Mouse (Mus musculus) limb, embryonic 14.5 days (tissue): ENCODE data around the gene Agap1. TPM values are rescaled to one million over a fixed set of nuclear protein-coding genes. Genes with fewer than 3 reads are reported as not detected.

Experiments
- ATAC-seq: fragments of 200-750 bp; cut with Nextera tagmentation; 2 replicates; pipeline ENCODE4 v1.8.0; 2017; ENCODE audit warnings: low read depth, moderate number of reproducible peaks, moderate TSS enrichment; ENCODE audit not compliant: low FRiP score
- DNase-seq: peaks from one replicate; pipeline ENCODE4 v3.0.0-alpha.2; 2015; ENCODE audit warnings: low spot score
- H3K27ac ChIP-seq: fragments of 300-500 bp; sonication (generic); replicated peaks from 2 replicates; pipeline ENCODE4 v1.5.1; 2014; ENCODE audit warnings: low read depth, mild to moderate bottlenecking, low read length, moderate library complexity, mixed read lengths
- H3K27me3 ChIP-seq: fragments of 300-500 bp; sonication (generic); 2 replicates; pipeline ENCODE4 v1.6.1; 2014; ENCODE audit warnings: low read length, mixed read lengths; ENCODE audit not compliant: control insufficient read depth, insufficient read depth
- H3K36me3 ChIP-seq: fragments of 300-500 bp; sonication (generic); 2 replicates; pipeline ENCODE4 v1.6.1; 2014; ENCODE audit warnings: mild to moderate bottlenecking, low read length, moderate library complexity, mixed read lengths; ENCODE audit not compliant: control insufficient read depth, insufficient read depth
- H3K4me1 ChIP-seq: fragments of 300-500 bp; sonication (generic); 2 replicates; pipeline ENCODE4 v1.6.1; 2014; ENCODE audit warnings: antibody characterized with exemption, low read length, mixed read lengths; ENCODE audit not compliant: control insufficient read depth, insufficient read depth
- H3K4me2 ChIP-seq: fragments of 300-500 bp; sonication (generic); replicated peaks from 2 replicates; pipeline ENCODE4 v1.6.1; 2014; ENCODE audit warnings: low read depth, mild to moderate bottlenecking, low read length, moderate library complexity; ENCODE audit not compliant: severe bottlenecking
- H3K4me3 ChIP-seq: fragments of 300-500 bp; sonication (generic); replicated peaks from 2 replicates; pipeline ENCODE4 v1.5.1; 2014; ENCODE audit warnings: low read length
- H3K9ac ChIP-seq: fragments of 300-500 bp; sonication (generic); 2 replicates; pipeline ENCODE4 v1.6.1; 2014; ENCODE audit warnings: mild to moderate bottlenecking, low read depth, low read length, moderate library complexity; ENCODE audit not compliant: severe bottlenecking
- H3K9me3 ChIP-seq: fragments of 300-500 bp; sonication (generic); 2 replicates; pipeline ENCODE4 v1.6.1; 2016; ENCODE audit warnings: low read length; ENCODE audit not compliant: control insufficient read depth
- POLR2A ChIP-seq: fragments of 200-500 bp; IDR thresholded peaks from 2 replicates; pipeline ENCODE4 v1.8.0; 2012; ENCODE audit warnings: inconsistent platforms, mild to moderate bottlenecking, moderate library complexity, borderline replicate concordance; ENCODE audit not compliant: insufficient read depth, insufficient read length; ENCODE audit errors: extremely low read depth
- whole genome bisulfite sequencing: fragments of 180-500 bp; shearing (Covaris S2); extraction: QIAGEN DNeasy Blood & Tissue Kit; methylation state at CpG from one replicate; pipeline ENCODE4 v1.1.7; 2014; 5-methylcytosine and 5-hydroxymethylcytosine counted together
- polyA plus RNA-seq, 2 experiments: library from polyadenylated mRNA; depleted of rRNA in 1 of 2; stranded (reverse) in 1 of 2; unstranded in 1 of 2; fragments of >200 nt; fragmentation: Nextera tagmentation in 1 of 2; extraction: Ambion mirVana in 1 of 2; gene quantifications; 2 replicates each; pipeline versions ENCODE4 v1.2.1 to v1.2.3; 2012 to 2014

Agap1 gene
- polyA plus RNA-seq, 2 experiments, result 16.2 to 19.5 TPM

DNA sequence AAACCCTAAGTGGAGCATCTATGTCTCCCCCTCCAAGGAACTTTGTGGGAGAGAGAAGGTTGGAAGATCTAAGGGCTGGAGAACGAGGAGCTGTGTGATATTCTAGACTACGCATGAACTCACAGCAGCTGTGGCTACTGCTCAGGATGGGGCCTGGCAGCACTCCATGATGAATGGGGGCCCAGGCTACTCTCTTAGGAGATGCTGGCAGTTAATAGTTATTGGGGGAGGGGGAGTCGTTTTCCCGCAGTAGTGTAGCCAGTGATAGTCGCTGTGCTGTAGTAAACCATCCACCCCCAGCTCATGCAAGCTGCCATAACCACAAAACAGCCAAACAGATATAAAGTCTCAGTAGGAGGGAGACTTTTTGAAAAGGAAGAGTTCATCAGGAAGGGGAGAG is 457.8 kb downstream of the Agap1 start:
- Histone ChIP-seq H3K4me1 (peaks cover 9% of the 10 kb centered on the region), H3K4me3 (no peak overlapping the region), H3K27me3 (no peaks in the 10 kb centered on the region), H3K9ac (no peak overlapping the region), H3K27ac (no peak overlapping the region), H3K36me3 (no peaks in the 10 kb centered on the region), H3K4me2 (no peak overlapping the region), H3K9me3 (no peaks in the 10 kb centered on the region)
- TF ChIP-seq POLR2A, result no peak
- WGBS, result 21% methylated on average over 5 of the region's 5 CpGs
- DNase-seq (no peak), ATAC-seq (no peak)

- H3K4me3 ChIP-seq, result no peak overlapping the region
- no peak for DNase-seq
- 71% methylated on average over 4 of the region's 4 CpGs for WGBS
- peaks cover 9% of the 10 kb centered on the region for H3K4me1 ChIP-seq
- H3K9me3 ChIP-seq, result no peaks in the 10 kb centered on the region
- TF ChIP-seq POLR2A, result no peak
- H3K4me2 ChIP-seq, result no peak overlapping the region
- no peak overlapping the region for H3K9ac ChIP-seq
- H3K36me3 ChIP-seq, result no peaks in the 10 kb centered on the region
- H3K27me3 ChIP-seq, result no peaks in the 10 kb centered on the region
- no peak overlapping the region for H3K27ac ChIP-seq
- no peak for ATAC-seq
Measured at GRCm38 (mm10) chr1:89913611-89914010, 459.0 kb downstream of the Agap1 start.

DNA sequence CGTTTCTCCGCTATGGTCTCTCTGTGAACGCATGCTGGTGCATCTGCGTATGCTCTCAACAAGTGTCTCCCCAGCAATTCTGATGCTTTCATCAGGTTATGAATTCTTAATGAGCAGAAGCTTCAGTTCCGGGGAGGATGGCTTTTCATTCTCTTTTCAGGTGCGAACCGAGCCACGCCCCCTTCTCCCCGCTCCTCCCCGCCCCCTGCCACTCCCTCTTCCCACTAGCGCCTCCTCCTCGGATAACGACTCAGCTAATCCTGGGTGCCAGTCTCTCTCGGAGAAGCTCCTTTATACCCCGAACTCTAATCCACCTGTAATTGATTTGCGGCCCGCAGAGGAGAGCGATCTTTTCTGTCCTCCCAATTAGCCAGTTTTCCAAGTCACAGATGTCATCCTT is 463.5 kb downstream of the Agap1 start:
- no peak overlapping the region for H3K4me2 ChIP-seq
- H3K4me1 ChIP-seq, result peaks cover 1% of the 10 kb centered on the region; the same call in 1 of the 2 replicates
- DNase-seq, result no peak
- H3K9me3 ChIP-seq, result no peaks in the 10 kb centered on the region
- TF ChIP-seq POLR2A, result no peak
- no peak overlapping the region for H3K4me3 ChIP-seq
- WGBS, result 26% methylated on average over 18 of the region's 18 CpGs
- no peak overlapping the region for H3K27ac ChIP-seq
- peaks cover 39% of the 10 kb centered on the region for H3K27me3 ChIP-seq
- ATAC-seq, result no peak
- H3K9ac ChIP-seq, result no peak overlapping the region
- H3K36me3 ChIP-seq, result no peaks in the 10 kb centered on the region

- no peak for TF ChIP-seq POLR2A
- no peaks in the 10 kb centered on the region for H3K9me3 ChIP-seq
- no peak for ATAC-seq
- no peak overlapping the region for H3K4me3 ChIP-seq
- no peak overlapping the region for H3K9ac ChIP-seq
- H3K4me1 ChIP-seq, result peaks cover 7% of the 10 kb centered on the region; the same call in 1 of the 2 replicates
- no peak overlapping the region for H3K27ac ChIP-seq
- peaks cover 50% of the 10 kb centered on the region for H3K27me3 ChIP-seq
- no peaks in the 10 kb centered on the region for H3K36me3 ChIP-seq
- no peak overlapping the region for H3K4me2 ChIP-seq
- DNase-seq, result no peak
- 75% methylated on average over 6 of the region's 6 CpGs for WGBS
Measured at GRCm38 (mm10) chr1:89919206-89919605, 464.6 kb downstream of the Agap1 start.

DNA sequence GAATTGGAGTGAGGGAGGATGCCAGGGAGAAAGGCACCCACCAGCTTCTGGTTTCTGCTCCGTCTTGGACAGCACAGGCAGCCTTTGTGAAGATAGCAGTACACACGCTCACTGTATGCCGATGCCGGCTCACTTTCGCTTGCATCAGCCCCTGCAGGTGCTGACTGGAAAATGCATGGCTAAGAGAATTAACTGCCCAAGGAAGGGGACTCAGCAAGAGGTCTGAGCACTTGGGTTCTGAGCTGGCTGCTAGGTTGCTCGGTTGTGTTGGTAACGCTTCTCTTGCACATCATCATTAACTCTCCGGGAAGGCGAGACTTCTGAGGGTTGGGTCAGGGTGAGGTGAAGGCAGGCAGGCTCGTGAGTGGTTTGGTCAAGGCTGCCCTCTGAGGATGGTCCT is 467.2 kb downstream of the Agap1 start:
- no peak for DNase-seq
- H3K4me1 ChIP-seq, result peaks cover 7% of the 10 kb centered on the region; the same call in 1 of the 2 replicates
- no peak overlapping the region for H3K4me3 ChIP-seq
- 3% methylated on average over 10 of the region's 10 CpGs for WGBS
- no peak for ATAC-seq
- no peak overlapping the region for H3K27ac ChIP-seq
- H3K9ac ChIP-seq, result no peak overlapping the region
- no peak for TF ChIP-seq POLR2A
- H3K4me2 ChIP-seq, result no peak overlapping the region
- no peaks in the 10 kb centered on the region for H3K9me3 ChIP-seq
- H3K27me3 ChIP-seq, result peaks cover 76% of the 10 kb centered on the region
- no peaks in the 10 kb centered on the region for H3K36me3 ChIP-seq

GRCm38 (mm10) chr1:89922282-89922681 is 467.7 kb downstream of the Agap1 start:
- H3K4me1 ChIP-seq, result peaks cover 7% of the 10 kb centered on the region; the same call in 1 of the 2 replicates
- H3K9ac ChIP-seq, result no peak overlapping the region
- no peak overlapping the region for H3K4me2 ChIP-seq
- WGBS, result 3% methylated on average over 7 of the region's 7 CpGs
- no peak overlapping the region for H3K27ac ChIP-seq
- H3K4me3 ChIP-seq, result no peak overlapping the region
- no peaks in the 10 kb centered on the region for H3K9me3 ChIP-seq
- H3K27me3 ChIP-seq, result peaks cover 81% of the 10 kb centered on the region
- TF ChIP-seq POLR2A, result no peak
- H3K36me3 ChIP-seq, result no peaks in the 10 kb centered on the region
- ATAC-seq, result no peak
- no peak for DNase-seq
